Mouse (Mus musculus): ENCODE results near the gene Mrpl16.

- TF ChIP-seq POLR2A (IDR thresholded peaks at IDR 0.05; ENCODE audit: low read depth, low read length) (no peak), CTCF (conservative IDR thresholded peaks at IDR 0.05; ENCODE audit: insufficient read depth, insufficient read length, low read depth, low read length) (no peak)
Observed at GRCm38 (mm10) chr19:11823346-11824065, 53.3 kb downstream of the Mrpl16 start.
